Mouse (Mus musculus) embryonic facial prominence, embryonic 14.5 days (tissue): Measurements from ENCODE around the gene Serinc2. TPM values are rescaled to one million over a fixed set of nuclear protein-coding genes. Genes with fewer than 3 reads are reported as not detected.

Experiments
- ATAC-seq: fragments of 200-750 bp; cut with Nextera tagmentation; 2 replicates; pipeline ENCODE4 v1.8.0; 2017; ENCODE audit warnings: low read depth, moderate number of reproducible peaks, moderate TSS enrichment
- DNase-seq: peaks from one replicate; pipeline ENCODE4 v3.0.0-alpha.2; 2015; ENCODE audit warnings: low spot score
- H3K27ac ChIP-seq: fragments of 300-500 bp; sonication (generic); replicated peaks from 2 replicates; pipeline ENCODE4 v1.5.1; 2014; ENCODE audit warnings: low read depth, mild to moderate bottlenecking, low read length, moderate library complexity
- H3K27me3 ChIP-seq: fragments of 300-500 bp; sonication (generic); replicated peaks from 2 replicates; pipeline ENCODE4 v1.6.1; 2014; ENCODE audit warnings: low read length; ENCODE audit not compliant: control insufficient read depth, insufficient read depth
- H3K36me3 ChIP-seq: fragments of 300-500 bp; sonication (generic); 2 replicates; pipeline ENCODE4 v1.6.1; 2014; ENCODE audit warnings: low read length, mixed read lengths; ENCODE audit not compliant: control insufficient read depth, insufficient read depth
- H3K4me1 ChIP-seq: fragments of 300-500 bp; sonication (generic); 2 replicates; pipeline ENCODE4 v1.6.1; 2014; ENCODE audit warnings: antibody characterized with exemption, low read length; ENCODE audit not compliant: control insufficient read depth, insufficient read depth
- H3K4me2 ChIP-seq: fragments of 300-500 bp; sonication (generic); 2 replicates; pipeline ENCODE4 v1.6.1; 2014; ENCODE audit warnings: low read depth, mild to moderate bottlenecking, low read length, moderate library complexity, mixed read lengths
- H3K4me3 ChIP-seq: fragments of 300-500 bp; sonication (generic); 2 replicates; pipeline ENCODE4 v1.5.1; 2014; ENCODE audit warnings: low read depth, mild to moderate bottlenecking, low read length
- H3K9ac ChIP-seq: fragments of 300-500 bp; sonication (generic); 2 replicates; pipeline ENCODE4 v1.6.1; 2014; ENCODE audit warnings: low read depth, mild to moderate bottlenecking, low read length, moderate library complexity, mixed read lengths
- H3K9me3 ChIP-seq: fragments of 300-500 bp; sonication (generic); 2 replicates; pipeline ENCODE4 v1.6.1; 2016; ENCODE audit warnings: low read length; ENCODE audit not compliant: control insufficient read depth
- WGBS: fragments of 180-500 bp; shearing (Covaris S2); extraction: QIAGEN DNeasy Blood & Tissue Kit; methylation state at CpG from one replicate; pipeline ENCODE4 v1.1.7; 2014; 5-methylcytosine and 5-hydroxymethylcytosine counted together
- polyA plus RNA-seq: library from polyadenylated mRNA; unstranded; fragments of >200 nt; fragmentation: Nextera tagmentation; extraction: Ambion mirVana; gene quantifications from 2 replicates; pipeline ENCODE4 v1.2.1, GENCODE M21; 2014

Serinc2 gene
- polyA plus RNA-seq, 1 experiment from 2014 or later, result 89.2 TPM

- DNase-seq (no peak), ATAC-seq (no peak)
- no peak overlapping the region for H3K4me3 ChIP-seq
- H3K9ac ChIP-seq, result no peak overlapping the region
- 0 out of 2 replicates have a peak, but pooled peaks cover 5% of the 10 kb centered on the region for H3K4me1 ChIP-seq
- H3K36me3 ChIP-seq, result no peaks in the 10 kb centered on the region
- H3K4me2 ChIP-seq, result no peak overlapping the region
- no peak overlapping the region for H3K27ac ChIP-seq
- peaks cover 33% of the 10 kb centered on the region for H3K27me3 ChIP-seq
- WGBS, result 24% methylated on average over 2 of the region's 3 CpGs
- no peaks in the 10 kb centered on the region for H3K9me3 ChIP-seq
Observed at GRCm38 (mm10) chr4:130304746-130305145, 25.7 kb upstream of the Serinc2 start.

- peaks cover 9% of the 10 kb centered on the region for H3K27me3 ChIP-seq
- H3K4me2 ChIP-seq, result no peak overlapping the region
- no peak overlapping the region for H3K27ac ChIP-seq
- no peaks in the 10 kb centered on the region for H3K36me3 ChIP-seq
- no peak for ATAC-seq
- H3K4me1 ChIP-seq, result no peaks in the 10 kb centered on the region
- no peak overlapping the region for H3K4me3 ChIP-seq
- no peak for DNase-seq
- 47% methylated on average over 12 of the region's 12 CpGs for WGBS
- H3K9ac ChIP-seq, result no peak overlapping the region
- H3K9me3 ChIP-seq, result no peaks in the 10 kb centered on the region
Observed at GRCm38 (mm10) chr4:130302285-130302870, 23.4 kb upstream of the Serinc2 start.

GRCm38 (mm10) chr4:130299629-130300018 is 20.6 kb upstream of the Serinc2 start:
- Histone ChIP-seq H3K4me3 (no peak overlapping the region), H3K27ac (no peak overlapping the region), H3K4me2 (no peak overlapping the region), H3K36me3 (no peaks in the 10 kb centered on the region), H3K9me3 (no peaks in the 10 kb centered on the region), H3K4me1 (no peaks in the 10 kb centered on the region; the same call in 1 of the 2 replicates), H3K27me3 (no peaks in the 10 kb centered on the region), H3K9ac (no peak overlapping the region)
- ATAC-seq (no peak), DNase-seq (no peak)
- WGBS, result 65% methylated on average over 8 of the region's 8 CpGs

- 76% methylated on average over 9 of the region's 11 CpGs for WGBS
- Histone ChIP-seq H3K9me3 (no peaks in the 10 kb centered on the region), H3K4me1 (no peaks in the 10 kb centered on the region; the same call in 1 of the 2 replicates), H3K9ac (no peak overlapping the region), H3K36me3 (no peaks in the 10 kb centered on the region), H3K4me2 (no peak overlapping the region), H3K27me3 (no peaks in the 10 kb centered on the region), H3K4me3 (no peak overlapping the region), H3K27ac (no peak overlapping the region)
- DNase-seq (no peak), ATAC-seq (no peak)
Observed at GRCm38 (mm10) chr4:130298877-130299628, 20.0 kb upstream of the Serinc2 start.

GRCm38 (mm10) chr4:130297123-130297529 is 18.1 kb upstream of the Serinc2 start:
- H3K4me2 ChIP-seq, result no peak overlapping the region
- no peaks in the 10 kb centered on the region; the same call in 1 of the 2 replicates for H3K4me1 ChIP-seq
- H3K27me3 ChIP-seq, result no peaks in the 10 kb centered on the region; the same call in 1 of the 2 replicates
- no peaks in the 10 kb centered on the region for H3K9me3 ChIP-seq
- H3K27ac ChIP-seq, result no peak overlapping the region
- no peaks in the 10 kb centered on the region for H3K36me3 ChIP-seq
- WGBS, result 23% methylated on average over 13 of the region's 13 CpGs
- no peak; the same call in 1 of the 2 replicates for ATAC-seq
- DNase-seq, result peak; percentile 60
- no peak overlapping the region for H3K9ac ChIP-seq
- H3K4me3 ChIP-seq, result no peak overlapping the region

DNA sequence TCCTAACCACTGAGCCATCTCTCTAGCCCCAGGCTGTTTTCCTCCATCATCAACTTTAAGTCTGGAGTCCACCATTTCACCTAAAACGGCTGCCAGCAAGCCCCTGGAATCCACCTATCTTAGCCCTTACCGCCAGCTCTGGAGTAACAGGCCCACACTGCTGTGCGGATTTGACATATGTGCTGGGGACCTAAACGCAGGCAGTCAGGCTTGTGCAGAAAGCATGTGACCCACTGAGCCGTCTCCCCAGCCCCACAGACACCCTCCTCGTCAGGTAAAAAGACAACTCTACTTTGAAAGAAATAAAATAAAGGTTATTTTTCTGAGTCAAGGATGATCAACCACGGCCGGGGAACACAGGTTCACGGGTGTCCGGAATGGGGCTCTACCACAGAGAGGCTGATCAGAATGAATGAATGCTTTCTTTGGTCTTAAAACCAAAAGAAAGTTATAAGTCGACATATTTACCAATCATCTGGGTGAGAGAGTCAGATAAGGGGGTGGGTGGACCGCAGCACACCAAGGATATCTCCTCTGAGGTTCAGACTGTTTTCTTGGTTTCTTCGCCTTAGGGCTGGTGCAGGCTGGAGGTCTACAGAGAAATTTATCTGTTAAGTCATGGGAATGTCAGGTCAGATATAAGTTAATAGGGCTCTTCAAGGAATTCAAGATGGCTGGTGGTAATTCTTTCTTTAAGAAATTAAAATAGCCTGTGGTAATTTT is 17.4 kb upstream of the Serinc2 start:
- H3K36me3 ChIP-seq, result no peaks in the 10 kb centered on the region
- no peak overlapping the region for H3K9ac ChIP-seq
- ATAC-seq (no peak), DNase-seq (no peak)
- H3K27me3 ChIP-seq, result no peaks in the 10 kb centered on the region; the same call in 1 of the 2 replicates
- no peaks in the 10 kb centered on the region; the same call in 1 of the 2 replicates for H3K4me1 ChIP-seq
- no peak overlapping the region for H3K27ac ChIP-seq
- H3K4me3 ChIP-seq, result no peak overlapping the region
- 78% methylated on average over 13 of the region's 13 CpGs for WGBS
- H3K9me3 ChIP-seq, result no peaks in the 10 kb centered on the region
- no peak overlapping the region for H3K4me2 ChIP-seq

- ATAC-seq, result no peak; the same call in 1 of the 2 replicates
Observed at GRCm38 (mm10) chr4:130295047-130295745, 16.2 kb upstream of the Serinc2 start.

DNA sequence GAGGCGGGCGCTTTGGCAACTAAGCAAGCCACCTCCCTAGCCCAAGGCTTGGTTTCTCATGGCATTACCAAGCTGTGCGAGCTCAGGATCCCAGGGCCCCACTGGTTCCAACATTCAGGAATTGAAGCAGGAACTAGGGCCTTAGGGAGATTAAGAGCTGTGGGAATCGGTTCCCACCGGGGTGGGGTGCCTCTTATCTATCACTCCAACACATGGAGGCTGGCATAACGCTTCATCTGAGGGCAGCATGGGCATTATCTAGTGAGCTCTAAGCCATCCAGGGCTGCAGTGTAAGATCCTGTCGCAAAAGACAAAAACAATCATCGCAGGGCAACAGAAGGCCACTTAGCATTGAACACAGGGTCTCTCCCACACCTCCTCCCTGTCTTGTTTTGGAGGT is 15.5 kb upstream of the Serinc2 start:
- no peaks in the 10 kb centered on the region; the same call in 1 of the 2 replicates for H3K4me1 ChIP-seq
- no peak for ATAC-seq
- WGBS, result 85% methylated on average over 8 of the region's 8 CpGs
- H3K4me3 ChIP-seq, result no peak overlapping the region
- H3K27ac ChIP-seq, result no peak overlapping the region
- H3K4me2 ChIP-seq, result no peak overlapping the region
- no peaks in the 10 kb centered on the region; the same call in 1 of the 2 replicates for H3K27me3 ChIP-seq
- DNase-seq, result no peak
- H3K36me3 ChIP-seq, result no peaks in the 10 kb centered on the region
- H3K9me3 ChIP-seq, result no peaks in the 10 kb centered on the region
- no peak overlapping the region for H3K9ac ChIP-seq

More at GRCm38 (mm10) chr4:130295047-130295745, 16.2 kb upstream of the Serinc2 start:
- H3K4me2 ChIP-seq, result 0 out of 2 replicates have a peak overlapping the region, but pooled peaks have one; percentile 5
- 53% methylated on average over 23 of the region's 23 CpGs for WGBS
- H3K4me1 ChIP-seq, result no peaks in the 10 kb centered on the region; the same call in 1 of the 2 replicates
- no peak overlapping the region for H3K9ac ChIP-seq
- no peaks in the 10 kb centered on the region for H3K36me3 ChIP-seq
- H3K27ac ChIP-seq, result no peak overlapping the region; the same call in 1 of the 2 replicates
- DNase-seq, result peak; percentile 63
- H3K4me3 ChIP-seq, result no peak overlapping the region
- H3K9me3 ChIP-seq, result no peaks in the 10 kb centered on the region
- no peaks in the 10 kb centered on the region; the same call in 1 of the 2 replicates for H3K27me3 ChIP-seq
